Mouse (Mus musculus): ENCODE results near the gene Ticam1. TPM values are rescaled to one million over a fixed set of nuclear protein-coding genes. Genes with fewer than 3 reads are reported as not detected.

Ticam1 gene
- polyA plus RNA-seq, 1 experiment from 2014 or later = 16.4 TPM

DNA sequence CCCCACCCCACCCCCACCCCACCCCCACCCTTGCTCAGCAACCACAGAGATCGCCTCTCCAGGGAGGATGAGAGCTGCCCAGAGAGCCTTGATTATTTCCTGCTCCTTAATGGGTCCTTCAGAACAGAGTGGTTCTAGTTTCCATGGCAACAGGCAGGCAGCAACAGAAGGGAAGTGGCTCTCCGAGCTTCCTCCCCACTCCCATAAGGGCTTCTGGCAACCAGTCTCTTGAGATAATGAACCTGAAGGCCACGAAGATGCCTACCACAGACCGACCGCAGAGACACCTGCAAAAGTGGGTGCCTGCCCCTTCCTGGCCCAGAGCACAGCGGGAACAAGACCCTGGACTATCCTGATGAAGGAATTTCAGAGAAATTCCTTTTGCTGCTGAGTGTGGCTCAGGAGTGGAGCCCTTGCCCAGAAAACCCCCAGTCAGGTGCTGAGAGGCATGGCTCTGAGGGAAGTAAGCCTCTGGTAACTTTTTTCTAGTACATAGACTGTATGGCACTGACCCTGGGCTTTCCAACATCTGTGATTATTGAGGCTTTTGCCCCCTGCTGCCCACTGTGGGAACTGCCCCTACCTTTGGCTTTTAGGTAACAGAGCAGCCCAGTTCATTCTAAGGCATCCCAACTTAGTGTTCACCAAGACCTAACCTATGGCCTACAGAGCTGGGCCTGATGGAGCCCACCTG lies 25.3 kb downstream of the Ticam1 start:
- no peak overlapping the region for H3K9ac ChIP-seq (ENCODE audit: low read depth, low read length)
- no peak overlapping the region for H3K4me2 ChIP-seq (ENCODE audit: low read depth, low read length)
- no peak overlapping the region for H3K27ac ChIP-seq (ENCODE audit: low read length)
- H3K4me3 ChIP-seq (ENCODE audit: low read length) = no peak overlapping the region
- no peak for ATAC-seq
- 16% methylated on average over 6 of the region's 6 CpGs for WGBS
- no peaks in the 10 kb centered on the region for H3K27me3 ChIP-seq (replicated peaks; ENCODE audit: control insufficient read depth, insufficient read depth, low read length)
- H3K4me1 ChIP-seq (ENCODE audit: control insufficient read depth, insufficient read depth, low read length) = no peaks in the 10 kb centered on the region
- H3K9me3 ChIP-seq (ENCODE audit: control insufficient read depth, low read length) = no peaks in the 10 kb centered on the region
- no peaks in the 10 kb centered on the region for H3K36me3 ChIP-seq (ENCODE audit: control insufficient read depth, insufficient read depth, low read length)

DNA sequence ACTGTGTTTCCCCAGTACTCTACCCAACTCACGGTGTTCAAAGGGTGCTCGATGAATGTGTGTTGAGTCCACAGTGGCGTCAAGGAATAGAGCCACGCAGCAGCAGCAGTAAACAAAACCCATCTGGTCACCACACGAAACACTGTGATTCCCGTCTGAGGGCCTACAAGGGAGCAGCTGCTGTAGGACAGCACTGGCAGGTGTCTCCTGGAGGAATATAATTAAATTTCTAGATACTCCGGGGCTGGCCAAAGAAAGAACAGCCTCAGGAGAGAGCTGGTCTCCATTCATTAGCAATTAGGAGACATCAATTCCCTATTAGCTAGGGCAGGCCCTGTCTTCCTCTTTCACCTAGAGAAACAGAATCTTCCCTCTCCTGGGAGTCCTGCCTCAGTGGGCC lies 31.0 kb downstream of the Ticam1 start:
- no peaks in the 10 kb centered on the region for H3K4me1 ChIP-seq (ENCODE audit: control insufficient read depth, insufficient read depth, low read length)
- peaks cover 3% of the 10 kb centered on the region; the same call in 1 of the 2 replicates for H3K27me3 ChIP-seq (replicated peaks; ENCODE audit: control insufficient read depth, insufficient read depth, low read length)
- no peak overlapping the region for H3K4me2 ChIP-seq (ENCODE audit: low read depth, low read length)
- ATAC-seq = no peak
- H3K4me3 ChIP-seq (ENCODE audit: low read length) = no peak overlapping the region
- H3K9me3 ChIP-seq (ENCODE audit: control insufficient read depth, low read length) = no peaks in the 10 kb centered on the region
- no peak overlapping the region for H3K9ac ChIP-seq (ENCODE audit: low read depth, low read length)
- H3K36me3 ChIP-seq (ENCODE audit: control insufficient read depth, insufficient read depth, low read length) = no peaks in the 10 kb centered on the region
- H3K27ac ChIP-seq (ENCODE audit: low read length) = no peak overlapping the region
- 57% methylated on average over 7 of the region's 7 CpGs for WGBS

DNA sequence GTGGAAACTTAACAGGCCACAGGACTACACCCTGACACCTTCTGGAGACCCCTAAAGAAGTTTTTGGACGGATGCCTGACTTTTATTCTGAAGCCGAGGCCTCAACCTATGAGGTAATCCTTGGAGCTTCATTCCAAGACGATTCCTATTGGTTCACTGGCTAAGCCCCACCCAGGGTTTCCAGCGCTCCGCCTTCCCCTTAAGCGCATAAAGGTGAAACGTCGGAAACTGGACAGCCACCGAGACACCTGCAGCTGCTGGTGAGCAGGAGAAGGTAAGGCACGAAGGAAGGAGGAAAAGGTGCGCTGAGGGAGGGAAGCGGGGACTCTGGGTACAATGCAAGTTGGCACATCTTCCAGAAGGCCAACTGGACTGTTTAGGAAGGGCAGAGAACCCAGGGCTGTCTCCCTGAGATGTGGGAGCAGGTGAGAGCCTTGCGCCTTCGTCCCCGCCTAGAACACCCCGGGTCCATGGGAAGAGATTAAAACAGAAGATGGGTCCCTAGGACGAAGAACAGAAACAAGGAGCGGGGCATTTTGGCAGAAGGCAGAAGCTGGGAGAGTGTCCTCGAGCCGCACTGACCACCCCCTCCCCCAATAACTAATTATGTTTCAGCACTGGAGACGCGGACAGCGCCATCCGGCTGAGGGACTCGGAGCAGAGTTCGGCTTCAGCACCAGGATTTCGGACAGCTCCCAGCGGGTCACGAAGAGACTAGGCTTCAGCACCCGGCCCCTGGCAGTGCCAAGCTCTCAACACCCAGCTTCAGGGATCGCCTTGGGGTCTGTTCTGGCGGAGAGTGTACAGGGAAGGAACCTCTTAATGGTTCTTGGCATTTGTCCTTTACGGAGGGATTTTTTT lies 34.8 kb downstream of the Ticam1 start:
- H3K9me3 ChIP-seq (ENCODE audit: control insufficient read depth, low read length) = no peaks in the 10 kb centered on the region
- H3K4me3 ChIP-seq (ENCODE audit: low read length) = peak overlapping the region; percentile 17
- ATAC-seq = peak; percentile 77
- under 1% methylated on average over 33 of the region's 33 CpGs for WGBS
- no peaks in the 10 kb centered on the region for H3K4me1 ChIP-seq (ENCODE audit: control insufficient read depth, insufficient read depth, low read length)
- no peak overlapping the region for H3K4me2 ChIP-seq (ENCODE audit: low read depth, low read length)
- no peak overlapping the region for H3K27ac ChIP-seq (ENCODE audit: low read length)
- no peaks in the 10 kb centered on the region for H3K36me3 ChIP-seq (ENCODE audit: control insufficient read depth, insufficient read depth, low read length)
- H3K27me3 ChIP-seq (replicated peaks; ENCODE audit: control insufficient read depth, insufficient read depth, low read length) = peaks cover 3% of the 10 kb centered on the region; the same call in 1 of the 2 replicates
- no peak overlapping the region for H3K9ac ChIP-seq (ENCODE audit: low read depth, low read length)

DNA sequence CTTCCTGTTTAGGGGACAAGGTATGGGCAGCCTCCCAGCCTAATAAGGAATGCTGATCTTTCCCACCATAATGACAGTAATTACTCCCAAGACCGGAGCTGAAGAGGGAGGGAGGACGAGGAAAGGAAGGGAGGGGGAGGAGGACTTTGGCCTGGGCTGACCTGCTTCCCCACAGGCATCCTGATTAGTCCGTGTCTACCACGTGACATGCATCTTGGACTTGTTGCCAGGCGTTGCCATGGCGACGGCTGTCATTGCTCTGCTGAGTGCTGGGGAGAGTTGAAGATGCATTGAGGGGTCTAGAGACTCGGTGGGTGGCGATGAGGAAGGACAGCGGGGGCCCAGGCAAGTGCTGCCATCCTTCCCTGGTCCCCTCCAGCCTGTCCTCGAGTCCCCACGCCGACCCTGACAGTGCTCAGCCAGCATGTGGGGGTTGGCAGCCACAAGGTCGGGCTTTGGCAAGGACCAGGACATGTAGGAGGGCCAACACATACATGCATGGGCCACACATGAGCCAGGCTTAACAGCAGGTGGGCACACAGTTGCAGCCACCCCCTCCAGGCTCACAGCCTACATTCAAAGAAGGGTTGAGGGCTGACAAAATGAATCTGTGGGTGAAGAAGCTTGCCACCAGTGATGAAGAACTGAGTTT lies 42.6 kb downstream of the Ticam1 start:
- Histone ChIP-seq H3K4me2 (ENCODE audit: low read depth, low read length) (no peak overlapping the region; the same call in 1 of the 2 replicates), H3K27ac (ENCODE audit: low read length) (no peak overlapping the region), H3K9me3 (ENCODE audit: control insufficient read depth, low read length) (no peaks in the 10 kb centered on the region), H3K36me3 (ENCODE audit: control insufficient read depth, insufficient read depth, low read length) (no peaks in the 10 kb centered on the region), H3K9ac (ENCODE audit: low read depth, low read length) (no peak overlapping the region), H3K4me3 (ENCODE audit: low read length) (no peak overlapping the region), H3K4me1 (ENCODE audit: control insufficient read depth, insufficient read depth, low read length) (peaks cover 3% of the 10 kb centered on the region; the same call in 1 of the 2 replicates), H3K27me3 (replicated peaks; ENCODE audit: control insufficient read depth, insufficient read depth, low read length) (no peaks in the 10 kb centered on the region)
- peak; percentile 94 for ATAC-seq
- 2% methylated on average over 14 of the region's 14 CpGs for WGBS

DNA sequence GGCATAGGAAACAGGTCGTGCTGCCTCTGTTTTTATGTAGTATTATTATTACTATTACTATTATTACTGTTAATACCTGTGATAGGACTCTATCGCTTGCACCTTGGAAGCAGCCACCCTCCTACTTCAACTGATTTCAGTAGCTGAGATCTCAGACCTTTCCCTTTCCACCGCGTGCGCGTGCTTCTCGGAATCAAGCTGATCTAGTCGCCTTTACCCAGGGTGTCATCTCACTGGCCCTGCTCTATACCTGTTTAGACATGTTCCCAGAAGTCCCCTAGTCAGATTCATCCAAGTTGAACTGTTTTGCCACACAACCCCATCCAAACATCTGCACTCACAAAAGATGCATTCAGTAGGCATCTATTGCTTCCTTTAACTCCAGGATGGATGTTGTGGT lies 43.2 kb downstream of the Ticam1 start:
- Histone ChIP-seq H3K4me3 (ENCODE audit: low read length) (no peak overlapping the region), H3K4me1 (ENCODE audit: control insufficient read depth, insufficient read depth, low read length) (peaks cover 3% of the 10 kb centered on the region; the same call in 1 of the 2 replicates), H3K9ac (ENCODE audit: low read depth, low read length) (no peak overlapping the region), H3K9me3 (ENCODE audit: control insufficient read depth, low read length) (no peaks in the 10 kb centered on the region), H3K36me3 (ENCODE audit: control insufficient read depth, insufficient read depth, low read length) (no peaks in the 10 kb centered on the region), H3K27me3 (replicated peaks; ENCODE audit: control insufficient read depth, insufficient read depth, low read length) (no peaks in the 10 kb centered on the region), H3K4me2 (ENCODE audit: low read depth, low read length) (no peak overlapping the region; the same call in 1 of the 2 replicates), H3K27ac (ENCODE audit: low read length) (no peak overlapping the region)
- WGBS = 63% methylated on average over 8 of the region's 8 CpGs
- peak; percentile 43 for ATAC-seq

DNA sequence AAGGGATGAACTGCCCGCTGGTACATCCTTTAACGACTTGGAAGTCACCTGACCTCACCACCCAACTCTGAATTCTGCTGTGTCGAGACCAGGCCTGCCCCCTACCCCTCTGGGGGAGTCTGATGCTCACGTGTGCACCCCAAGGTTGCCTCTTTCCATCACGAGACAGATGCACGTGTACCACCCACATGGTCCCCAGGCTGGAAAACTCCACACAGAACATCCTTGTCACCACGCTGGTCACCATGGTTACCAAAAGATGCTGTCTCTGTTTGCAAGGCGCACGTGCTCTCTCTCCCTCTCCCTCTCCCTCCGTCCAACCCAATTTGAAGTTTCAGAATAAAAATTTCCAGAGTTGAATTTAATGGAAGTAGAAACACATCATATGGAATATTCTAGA lies 46.6 kb downstream of the Ticam1 start:
- Histone ChIP-seq H3K27ac (ENCODE audit: low read length) (no peak overlapping the region), H3K4me1 (ENCODE audit: control insufficient read depth, insufficient read depth, low read length) (peaks cover 3% of the 10 kb centered on the region; the same call in 1 of the 2 replicates), H3K9ac (ENCODE audit: low read depth, low read length) (no peak overlapping the region), H3K27me3 (replicated peaks; ENCODE audit: control insufficient read depth, insufficient read depth, low read length) (no peaks in the 10 kb centered on the region), H3K4me3 (ENCODE audit: low read length) (no peak overlapping the region), H3K36me3 (ENCODE audit: control insufficient read depth, insufficient read depth, low read length) (no peaks in the 10 kb centered on the region), H3K4me2 (ENCODE audit: low read depth, low read length) (no peak overlapping the region), H3K9me3 (ENCODE audit: control insufficient read depth, low read length) (no peaks in the 10 kb centered on the region)
- ATAC-seq = no peak
- 60% methylated on average over 10 of the region's 10 CpGs for WGBS

DNA sequence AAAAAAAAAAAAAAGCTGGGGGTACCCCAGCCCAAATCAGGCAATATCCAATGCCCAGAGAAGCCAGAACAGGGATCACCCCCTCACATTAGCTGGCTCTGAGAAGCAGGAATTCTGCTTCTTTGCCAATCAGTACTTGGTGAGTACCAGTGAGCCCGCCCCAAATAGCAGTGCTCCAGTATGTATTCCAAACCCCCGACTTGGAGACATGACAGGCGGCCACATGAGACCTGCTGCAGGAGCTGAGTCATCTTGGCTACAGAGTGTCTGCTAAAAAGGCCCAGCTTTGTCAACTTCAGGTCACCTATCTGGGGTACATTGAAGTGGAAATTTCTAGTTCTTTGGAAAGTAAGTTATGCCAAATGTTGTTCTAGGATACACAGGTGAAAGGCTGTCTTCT lies 50.0 kb downstream of the Ticam1 start:
- Histone ChIP-seq H3K4me2 (ENCODE audit: low read depth, low read length) (no peak overlapping the region), H3K9me3 (ENCODE audit: control insufficient read depth, low read length) (no peaks in the 10 kb centered on the region)
- 64% methylated on average over 3 of the region's 3 CpGs for WGBS

DNA sequence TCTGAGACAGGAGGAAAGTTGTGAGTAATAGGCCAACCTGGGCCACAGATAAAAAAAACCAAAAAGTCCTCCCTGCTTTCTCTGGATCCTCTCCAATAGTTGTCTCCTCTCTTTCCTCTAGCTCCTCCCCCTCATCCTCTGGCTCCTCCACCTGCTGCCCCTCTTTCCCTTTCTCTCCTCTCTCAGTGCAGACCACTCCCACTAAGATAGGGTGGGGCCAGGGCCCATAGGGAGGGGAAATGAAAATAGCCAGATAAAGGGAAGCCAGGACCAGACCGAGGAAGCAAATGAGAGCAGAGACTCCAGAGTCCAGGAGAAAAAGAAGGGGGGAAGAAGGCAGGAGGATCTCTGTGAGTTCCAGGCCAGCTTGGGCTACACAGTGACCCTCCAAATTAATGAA lies 51.7 kb downstream of the Ticam1 start:
- H3K4me2 ChIP-seq (ENCODE audit: low read depth, low read length) = no peak overlapping the region
- H3K9me3 ChIP-seq (ENCODE audit: control insufficient read depth, low read length) = no peaks in the 10 kb centered on the region
- no peaks in the 10 kb centered on the region for H3K4me1 ChIP-seq (ENCODE audit: control insufficient read depth, insufficient read depth, low read length)
- no peak overlapping the region for H3K27ac ChIP-seq (ENCODE audit: low read length)
- no peak overlapping the region for H3K4me3 ChIP-seq (ENCODE audit: low read length)
- ATAC-seq = no peak
- WGBS = 13% methylated on average over 1 of the region's 1 CpGs
- no peaks in the 10 kb centered on the region for H3K36me3 ChIP-seq (ENCODE audit: control insufficient read depth, insufficient read depth, low read length)
- no peaks in the 10 kb centered on the region for H3K27me3 ChIP-seq (replicated peaks; ENCODE audit: control insufficient read depth, insufficient read depth, low read length)
- no peak overlapping the region for H3K9ac ChIP-seq (ENCODE audit: low read depth, low read length)

More for the DNA sequence above, 50.0 kb downstream of the Ticam1 start:
- no peak overlapping the region for H3K9ac ChIP-seq (ENCODE audit: low read depth, low read length)
- no peak for ATAC-seq
- no peaks in the 10 kb centered on the region for H3K27me3 ChIP-seq (replicated peaks; ENCODE audit: control insufficient read depth, insufficient read depth, low read length)
- H3K4me3 ChIP-seq (ENCODE audit: low read length) = no peak overlapping the region
- no peak overlapping the region for H3K27ac ChIP-seq (ENCODE audit: low read length)
- no peaks in the 10 kb centered on the region for H3K36me3 ChIP-seq (ENCODE audit: control insufficient read depth, insufficient read depth, low read length)
- H3K4me1 ChIP-seq (ENCODE audit: control insufficient read depth, insufficient read depth, low read length) = no peaks in the 10 kb centered on the region

DNA sequence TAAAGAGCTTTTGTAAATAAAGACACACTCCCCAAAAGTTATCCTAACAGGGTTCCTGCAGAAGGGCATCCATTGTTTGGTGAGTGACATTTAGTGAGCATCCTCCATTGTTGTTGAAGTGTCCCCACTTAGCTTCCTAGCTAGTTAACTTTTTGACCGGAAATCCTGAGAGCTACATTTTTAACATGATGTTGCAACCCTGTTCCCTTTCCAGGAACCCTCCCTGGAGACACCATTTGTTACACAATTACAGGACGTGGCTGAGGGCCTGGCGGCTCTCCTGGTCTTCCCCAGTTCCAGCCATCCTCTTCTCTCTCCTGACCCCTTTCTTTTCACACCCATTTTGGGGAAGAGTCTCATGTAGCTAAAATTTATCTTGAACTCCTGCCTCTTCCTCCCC lies 56.8 kb downstream of the Ticam1 start:
- Histone ChIP-seq H3K27me3 (replicated peaks; ENCODE audit: control insufficient read depth, insufficient read depth, low read length) (no peaks in the 10 kb centered on the region), H3K4me2 (ENCODE audit: low read depth, low read length) (0 out of 2 replicates have a peak overlapping the region, but pooled peaks have one; percentile 65), H3K27ac (ENCODE audit: low read length) (no peak overlapping the region), H3K36me3 (ENCODE audit: control insufficient read depth, insufficient read depth, low read length) (no peaks in the 10 kb centered on the region; the same call in 1 of the 2 replicates), H3K4me3 (ENCODE audit: low read length) (no peak overlapping the region), H3K9ac (ENCODE audit: low read depth, low read length) (no peak overlapping the region), H3K4me1 (ENCODE audit: control insufficient read depth, insufficient read depth, low read length) (peaks cover 16% of the 10 kb centered on the region), H3K9me3 (ENCODE audit: control insufficient read depth, low read length) (no peaks in the 10 kb centered on the region)
- WGBS = 50% methylated on average over 3 of the region's 3 CpGs
- no peak for ATAC-seq

All from intestine, embryonic 16.5 days (tissue).